In genomic region chr6:52221993-52222685, GRCm38 (mm10) we compare ENCODE assay signal across 9 mouse cellular contexts. TPM values are rescaled to one million over a fixed set of nuclear protein-coding genes. Genes with fewer than 3 reads are reported as not detected.
DNase-seq lines count a peak whose midpoint lies in the region; ATAC-seq and TF ChIP-seq lines count a peak whose summit lies in the region.
"Had no signal": no experiment of that assay in that cellular context is flagged by ENCODE, and none has a peak within 500 bp of the region (broad histone marks: within the 10 kb centered on the region; RNA-seq: fewer than 3 reads in every experiment).

No protein-coding gene starts in this region.

- no peak for TF ChIP-seq POLR2A in kidney, adult 2 months (IDR thresholded peaks at IDR 0.05; ENCODE audit: low read depth, low read length)
- TF ChIP-seq POLR2A in bone marrow macrophage, adult 2 months (IDR thresholded peaks at IDR 0.05; ENCODE audit: borderline replicate concordance, low read depth, low read length): no peak

- no peak overlapping the region for H3K9ac ChIP-seq in hindbrain, embryonic 15.5 days
- H3K9ac ChIP-seq in midbrain, embryonic 13.5 days (replicated peaks): no peak overlapping the region

- no peaks in the 10 kb centered on the region; the same call in 1 of the 2 replicates for H3K36me3 ChIP-seq in kidney, adult 2 months (ENCODE audit: control insufficient read depth, insufficient read depth, low read length)
- no peaks in the 10 kb centered on the region for H3K36me3 ChIP-seq in hindbrain, embryonic 15.5 days
- no peaks in the 10 kb centered on the region for H3K36me3 ChIP-seq in midbrain, embryonic 13.5 days

- ATAC-seq in hindbrain, embryonic 15.5 days (ENCODE audit: low FRiP score, low read depth): peak; percentile 32; the same call in 1 of the 2 replicates
- peak; percentile 48 for ATAC-seq in midbrain, embryonic 13.5 days

- peak overlapping the region; percentile 30 for H3K4me3 ChIP-seq in kidney, adult 2 months (ENCODE audit: insufficient read depth, low read depth, low read length)
- peak overlapping the region; percentile 30 for H3K4me3 ChIP-seq in bone marrow macrophage, adult 2 months (ENCODE audit: insufficient read depth, low read length)
- peak overlapping the region; percentile 47 for H3K4me3 ChIP-seq in hindbrain, embryonic 15.5 days
- peak overlapping the region; percentile 44; the same call in 1 of the 2 replicates for H3K4me3 ChIP-seq in midbrain, embryonic 13.5 days (replicated peaks)

- H3K27ac ChIP-seq in kidney, adult 2 months (ENCODE audit: insufficient read depth, low read depth, low read length): peak overlapping the region; percentile 91
- no peak overlapping the region for H3K27ac ChIP-seq in bone marrow macrophage, adult 2 months (ENCODE audit: insufficient read depth, low read depth, low read length)
- H3K27ac ChIP-seq in hindbrain, embryonic 15.5 days (replicated peaks): no peak overlapping the region
- no peak overlapping the region for H3K27ac ChIP-seq in midbrain, embryonic 13.5 days
- H3K27ac ChIP-seq: macrophage had no signal

- 10% methylated on average over 21 of the region's 21 CpGs for WGBS in kidney, adult 2 months
- 7% methylated on average over 21 of the region's 21 CpGs for WGBS in hindbrain, embryonic 15.5 days
- 7% methylated on average over 21 of the region's 21 CpGs for WGBS in midbrain, embryonic 13.5 days

- H3K27me3 ChIP-seq in kidney, adult 2 months (replicated peaks; ENCODE audit: control insufficient read depth, insufficient read depth, low read length): no peaks in the 10 kb centered on the region
- peaks cover 96% of the 10 kb centered on the region for H3K27me3 ChIP-seq in hindbrain, embryonic 15.5 days
- peaks cover 100% of the 10 kb centered on the region for H3K27me3 ChIP-seq in midbrain, embryonic 13.5 days

- H3K9me3 ChIP-seq in hindbrain, embryonic 15.5 days: no peaks in the 10 kb centered on the region
- no peaks in the 10 kb centered on the region for H3K9me3 ChIP-seq in midbrain, embryonic 13.5 days

- H3K4me1 ChIP-seq in kidney, adult 2 months (ENCODE audit: control insufficient read depth, insufficient read depth, low read length): 0 out of 2 replicates have a peak, but pooled peaks cover 4% of the 10 kb centered on the region
- no peaks in the 10 kb centered on the region for H3K4me1 ChIP-seq in bone marrow macrophage, adult 2 months (ENCODE audit: control insufficient read depth, insufficient read depth, low read length)
- H3K4me1 ChIP-seq in hindbrain, embryonic 15.5 days (replicated peaks): peaks cover 12% of the 10 kb centered on the region
- peaks cover 9% of the 10 kb centered on the region for H3K4me1 ChIP-seq in midbrain, embryonic 13.5 days (replicated peaks)

- TF ChIP-seq CTCF in kidney, adult 2 months (conservative IDR thresholded peaks at IDR 0.05; ENCODE audit: insufficient read depth, insufficient read length, low read depth, low read length): no peak
- no peak for TF ChIP-seq CTCF in bone marrow macrophage, adult 2 months (IDR thresholded peaks at IDR 0.05; ENCODE audit: low read depth, low read length)

- H3K4me2 ChIP-seq in hindbrain, embryonic 15.5 days: peak overlapping the region; percentile 87
- H3K4me2 ChIP-seq in midbrain, embryonic 13.5 days (replicated peaks): peak overlapping the region; percentile 67

- DNase-seq in kidney, adult 2 months: no peak
- no peak for DNase-seq in kidney, adult 8-10 months
- DNase-seq in yolk sac, embryonic 10.5 days (ENCODE audit: low spot score): no peak
- DNase-seq in layer of hippocampus, postnatal 10 days (ENCODE audit: low spot score in 2 of 2): no peak
- DNase-seq in cerebellum, postnatal 36 days: no peak

RNA-seq across cellular contexts. Expression of gene Hoxa7, which starts 0.5 kb away (rescaled TPM):
- polyA plus RNA-seq in kidney, adult 2 months (2012; rRNA removed): 44.1 and 45.9 TPM in 2 replicates
- polyA plus RNA-seq in bone marrow macrophage, adult 2 months (2012; ENCODE audit: insufficient read depth, insufficient read length, missing spikeins): not detected in 2 replicates
- 8.3 and 20.5 TPM in 2 replicates for polyA plus RNA-seq in hindbrain, embryonic 15.5 days (2015; fragmentation: Nextera tagmentation; extraction: Ambion mirVana)
- not detected in 2 replicates for polyA plus RNA-seq in midbrain, embryonic 13.5 days (2015; fragmentation: Nextera tagmentation; extraction: Ambion mirVana)
- total RNA-seq in layer of hippocampus, postnatal 10 days (2021): not detected

RNA-seq across cellular contexts. Expression of gene Hoxa9, which starts 8.8 kb away (rescaled TPM):
- 36.0 and 63.1 TPM in 2 replicates for polyA plus RNA-seq in kidney, adult 2 months (2012; rRNA removed)
- polyA plus RNA-seq in bone marrow macrophage, adult 2 months (2012; ENCODE audit: insufficient read depth, insufficient read length, missing spikeins): not detected in 2 replicates
- polyA plus RNA-seq in hindbrain, embryonic 15.5 days (2015; fragmentation: Nextera tagmentation; extraction: Ambion mirVana): 0.58 and 3.4 TPM in 2 replicates
- not detected in 2 replicates for polyA plus RNA-seq in midbrain, embryonic 13.5 days (2015; fragmentation: Nextera tagmentation; extraction: Ambion mirVana)
- not detected for total RNA-seq in layer of hippocampus, postnatal 10 days (2021)

RNA-seq across cellular contexts. Expression of gene Gm28308, which starts 9.0 kb away (rescaled TPM):
- polyA plus RNA-seq in kidney, adult 2 months (2012; rRNA removed): 0.78 and 2.9 TPM in 2 replicates
- not detected in 2 replicates for polyA plus RNA-seq in bone marrow macrophage, adult 2 months (2012; ENCODE audit: insufficient read depth, insufficient read length, missing spikeins)
- polyA plus RNA-seq in hindbrain, embryonic 15.5 days (2015; fragmentation: Nextera tagmentation; extraction: Ambion mirVana): not detected in 2 replicates
- not detected in 2 replicates for polyA plus RNA-seq in midbrain, embryonic 13.5 days (2015; fragmentation: Nextera tagmentation; extraction: Ambion mirVana)
- not detected for total RNA-seq in layer of hippocampus, postnatal 10 days (2021)
- polyA plus RNA-seq: macrophage had no signal

RNA-seq across cellular contexts. Expression of gene Hoxa3, which starts 9.0 kb away (rescaled TPM):
- 7.4 and 7.6 TPM in 2 replicates for polyA plus RNA-seq in kidney, adult 2 months (2012; rRNA removed)
- not detected in 2 replicates for polyA plus RNA-seq in bone marrow macrophage, adult 2 months (2012; ENCODE audit: insufficient read depth, insufficient read length, missing spikeins)
- polyA plus RNA-seq in hindbrain, embryonic 15.5 days (2015; fragmentation: Nextera tagmentation; extraction: Ambion mirVana): 15.7 and 16.3 TPM in 2 replicates
- polyA plus RNA-seq in midbrain, embryonic 13.5 days (2015; fragmentation: Nextera tagmentation; extraction: Ambion mirVana): not detected in 2 replicates
- total RNA-seq in layer of hippocampus, postnatal 10 days (2021): not detected

RNA-seq across cellular contexts. Expression of gene Hoxa6, which starts 13.6 kb away (rescaled TPM):
- 2.4 and 3.4 TPM in 2 replicates for polyA plus RNA-seq in kidney, adult 2 months (2012; rRNA removed)
- polyA plus RNA-seq in bone marrow macrophage, adult 2 months (2012; ENCODE audit: insufficient read depth, insufficient read length, missing spikeins): not detected in 2 replicates
- polyA plus RNA-seq in hindbrain, embryonic 15.5 days (2015; fragmentation: Nextera tagmentation; extraction: Ambion mirVana): 10.4 and 13.4 TPM in 2 replicates
- not detected in 2 replicates for polyA plus RNA-seq in midbrain, embryonic 13.5 days (2015; fragmentation: Nextera tagmentation; extraction: Ambion mirVana)
- total RNA-seq in layer of hippocampus, postnatal 10 days (2021): not detected
- polyA plus RNA-seq: macrophage had no signal
